Mouse (Mus musculus) inflammation-experienced regulatory T-cells, adult 6 months (primary cell): ENCODE results near the gene Car1. TPM values are rescaled to one million over a fixed set of nuclear protein-coding genes. Genes with fewer than 3 reads are reported as not detected.
"Not testable (repeated sequence)": the region's sequence is repeated elsewhere in the genome, so short reads cannot be mapped to it uniquely, and the experiment has no call there.

Experiments
- ATAC-seq: one replicate; pipeline ENCODE4 v1.8.0; 2017
- polyA plus RNA-seq, 3 experiments: library from polyadenylated mRNA; unstranded; fragments of 100-300 nt; shearing (Covaris generic); gene quantifications; one replicate each; pipeline ENCODE4 v1.2.1; 2017

Gene Car1
- polyA plus RNA-seq = not detected

DNA sequence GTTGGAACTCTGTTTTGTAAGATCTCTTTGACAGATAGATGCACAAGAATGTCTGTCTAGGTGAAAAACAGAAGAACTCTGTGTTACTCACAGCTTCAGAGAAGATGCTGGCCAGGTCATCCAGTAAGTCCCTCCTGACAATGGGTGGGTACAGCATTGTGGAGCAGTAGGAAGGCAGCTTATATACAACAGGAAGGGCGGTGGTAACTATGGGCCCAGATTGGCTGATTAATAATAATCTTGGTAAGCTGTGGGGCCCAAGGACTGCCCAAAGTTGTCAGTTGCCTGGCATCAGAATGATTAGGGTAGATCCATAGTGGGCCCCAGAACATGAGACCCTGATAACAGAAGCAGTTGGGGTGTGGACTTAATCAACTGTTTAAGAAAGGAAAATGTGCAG, at the start of gene Car1:
Gene Car1 (minus strand): TSS at position 158 of the 400 bp plus-strand sequence.
- no peak for ATAC-seq

DNA sequence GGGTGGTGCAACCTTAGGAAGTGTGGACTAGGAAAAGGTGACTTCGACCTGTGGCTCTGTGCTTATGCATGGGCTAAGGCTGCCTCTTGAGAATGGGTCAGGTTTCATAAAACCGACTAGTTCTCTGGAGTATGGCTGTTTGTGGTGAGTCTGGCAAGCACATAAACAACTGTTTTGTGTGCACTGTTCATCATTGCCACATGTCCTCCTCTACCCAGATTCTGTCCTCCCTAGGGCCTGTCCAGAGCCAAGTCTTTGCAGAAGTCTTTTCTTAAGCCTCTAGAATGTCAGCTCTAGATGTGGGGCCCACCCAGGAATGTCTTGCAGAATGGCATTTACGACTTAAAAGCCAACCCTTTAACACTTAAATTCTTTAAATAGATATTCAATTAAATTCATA, 49.7 kb upstream of the Car1 start:
- ATAC-seq = no peak

DNA sequence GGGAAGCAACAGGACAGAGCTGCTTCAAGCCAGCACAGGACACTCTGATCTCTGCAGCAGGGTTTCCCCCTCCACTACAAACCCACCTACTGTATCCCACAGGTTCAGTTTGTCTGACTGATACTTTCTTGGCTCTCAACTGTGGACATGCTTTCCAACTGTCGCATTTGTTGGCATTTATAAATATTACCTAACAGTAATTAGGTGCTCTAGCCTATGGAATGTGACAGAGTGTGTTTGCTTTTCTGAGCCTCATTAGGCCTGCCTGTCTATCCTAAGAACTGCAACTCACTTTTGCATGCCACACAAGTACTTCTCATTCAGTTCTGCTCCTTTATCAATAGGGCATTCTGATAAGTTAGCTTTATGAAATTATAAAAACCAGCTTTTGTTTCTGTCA, 46.3 kb upstream of the Car1 start:
- no peak for ATAC-seq

DNA sequence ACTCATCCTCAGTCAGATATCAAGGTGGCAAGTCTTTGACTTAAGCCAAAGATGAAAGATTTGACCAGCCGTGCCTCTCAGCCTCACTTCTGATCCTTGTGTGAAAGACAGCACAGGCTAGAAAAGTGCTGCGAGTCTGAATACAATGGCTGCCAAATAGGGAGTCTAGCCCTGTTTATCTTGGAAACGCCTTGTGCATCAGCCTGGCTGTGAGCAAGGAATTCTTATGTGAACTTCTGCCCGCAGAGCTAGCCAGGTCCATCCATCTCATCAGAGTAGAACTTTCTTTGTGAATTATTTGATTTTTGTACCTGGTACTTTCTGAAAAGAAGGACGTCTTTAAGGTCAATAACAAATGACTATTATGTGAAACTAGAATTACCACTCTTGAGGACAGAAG, 45.8 kb upstream of the Car1 start:
- no peak for ATAC-seq

DNA sequence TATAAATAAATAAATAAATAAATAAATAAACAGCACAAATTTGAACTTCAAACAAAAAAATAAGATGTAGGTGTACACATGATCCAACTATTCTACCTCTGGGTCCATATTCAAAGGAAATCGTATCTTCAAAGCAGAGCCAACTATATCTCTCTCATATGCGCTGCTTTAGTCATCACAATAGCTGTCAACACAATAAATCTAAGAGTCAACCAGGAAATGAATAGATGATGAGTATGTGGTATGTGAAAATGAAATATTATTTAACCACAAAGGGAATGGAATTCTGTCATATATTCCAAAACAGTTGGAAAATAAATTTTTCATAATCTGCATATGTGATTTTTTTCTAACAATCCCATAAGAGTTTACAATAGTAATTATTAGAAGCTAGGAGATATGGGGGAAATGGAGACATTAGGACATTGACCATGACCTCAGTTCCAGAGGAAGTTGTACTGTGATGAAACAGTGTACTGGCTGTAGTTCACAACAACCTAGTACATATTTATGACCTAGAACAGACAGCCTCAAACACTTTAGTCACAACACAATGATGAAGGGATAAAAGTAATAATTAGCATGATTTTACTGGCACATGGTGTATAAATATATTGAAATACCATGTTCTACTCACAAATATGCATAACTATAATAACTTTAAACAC, 40.6 kb upstream of the Car1 start:
- no peak for ATAC-seq

DNA sequence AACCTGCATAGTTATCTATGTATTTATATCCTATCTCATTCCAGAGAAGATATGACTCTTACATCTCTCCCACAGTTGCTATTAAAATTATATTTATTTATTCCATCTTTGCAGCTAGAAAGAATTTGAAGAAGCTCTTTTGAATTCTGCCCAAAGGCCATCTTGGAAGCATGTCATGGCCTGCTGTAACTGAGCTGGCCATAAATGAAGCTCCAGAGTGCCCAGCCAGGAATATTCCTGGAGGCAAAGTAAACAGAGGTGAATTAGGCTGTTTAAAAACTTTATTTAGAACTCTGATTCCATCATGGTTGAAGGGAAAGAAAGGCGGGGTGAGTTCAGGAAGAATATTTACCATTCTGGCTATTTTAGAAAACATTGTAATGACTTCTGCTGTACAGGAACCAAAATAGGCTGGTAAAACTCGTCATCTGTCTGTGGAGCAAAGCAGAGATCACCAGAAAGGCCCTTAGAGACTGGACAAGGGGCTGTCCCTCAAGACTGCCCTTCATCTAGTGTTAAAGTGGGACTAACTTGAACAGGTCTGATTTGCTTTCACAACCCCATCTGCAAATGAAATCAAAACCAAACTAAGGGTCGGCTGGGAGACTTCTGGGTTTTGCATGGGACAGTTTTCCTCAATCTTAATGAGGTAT, 31.4 kb upstream of the Car1 start:
- ATAC-seq = no peak

DNA sequence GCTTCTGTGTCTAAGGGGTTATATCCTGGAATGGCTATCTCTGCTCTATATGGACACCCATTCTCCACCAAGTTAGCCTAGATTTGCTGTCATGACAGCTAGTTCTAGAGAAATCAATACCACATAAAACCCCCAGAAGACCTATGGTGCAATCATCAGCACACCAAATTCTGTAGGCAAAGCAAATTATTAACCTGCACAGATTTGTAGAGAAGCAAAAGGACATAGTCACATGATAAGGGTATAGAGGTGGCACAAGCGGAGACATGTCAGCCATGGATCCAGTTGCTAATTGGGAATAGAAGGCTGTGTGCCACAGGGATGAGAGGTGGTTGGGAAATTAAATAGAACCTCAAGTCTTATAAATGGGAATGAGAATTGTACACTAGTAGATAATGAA, 30.8 kb upstream of the Car1 start:
- no peak for ATAC-seq

DNA sequence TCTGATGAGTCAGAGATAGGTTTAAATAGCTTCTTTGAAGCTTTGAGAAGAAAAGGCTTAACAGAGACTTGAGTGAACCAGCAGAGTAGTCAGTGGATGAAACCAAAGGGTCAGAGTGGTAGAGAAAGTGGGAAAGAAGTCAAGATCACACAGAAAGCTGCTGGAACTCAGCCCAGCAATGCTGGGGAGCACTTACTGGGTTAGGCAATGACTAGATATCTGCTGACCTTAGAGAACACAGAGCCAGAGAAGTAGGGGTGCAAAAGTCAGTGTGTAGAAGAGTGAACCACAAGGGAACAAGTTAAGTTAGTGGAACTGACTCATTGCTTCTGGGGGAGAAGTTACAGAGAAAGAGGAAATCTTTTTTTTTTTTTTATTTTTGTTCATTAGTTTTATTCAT, 24.6 kb upstream of the Car1 start:
- no peak for ATAC-seq

DNA sequence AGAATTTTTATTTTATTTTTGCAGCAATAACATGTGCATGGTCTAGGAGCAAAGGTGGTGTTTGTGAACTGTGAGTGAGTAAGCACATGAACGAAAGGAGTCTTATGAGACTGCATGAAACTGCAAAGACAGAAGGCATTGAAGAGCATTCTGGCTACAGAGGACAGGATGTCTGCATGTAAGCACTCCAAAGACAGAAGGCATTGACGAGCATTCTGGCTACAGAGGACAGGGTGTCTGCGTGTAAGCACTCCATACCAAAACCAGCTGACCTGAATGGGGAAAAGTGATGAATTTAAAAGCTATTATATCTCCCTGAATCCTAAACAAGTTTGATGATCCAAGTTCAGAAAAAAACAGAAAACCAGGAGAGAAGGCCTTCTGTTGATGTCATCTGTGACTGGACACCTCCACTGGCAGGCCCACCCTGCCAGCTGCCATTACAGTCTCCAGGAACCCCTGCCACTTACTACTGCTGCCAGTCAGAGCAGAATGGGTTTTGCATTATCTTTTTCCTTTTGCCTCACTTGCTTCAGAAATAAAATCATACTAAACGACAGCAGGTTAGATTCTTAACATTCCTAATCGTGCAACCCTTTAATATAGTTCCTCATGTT, 23.2 kb upstream of the Car1 start:
- ATAC-seq = no peak

DNA sequence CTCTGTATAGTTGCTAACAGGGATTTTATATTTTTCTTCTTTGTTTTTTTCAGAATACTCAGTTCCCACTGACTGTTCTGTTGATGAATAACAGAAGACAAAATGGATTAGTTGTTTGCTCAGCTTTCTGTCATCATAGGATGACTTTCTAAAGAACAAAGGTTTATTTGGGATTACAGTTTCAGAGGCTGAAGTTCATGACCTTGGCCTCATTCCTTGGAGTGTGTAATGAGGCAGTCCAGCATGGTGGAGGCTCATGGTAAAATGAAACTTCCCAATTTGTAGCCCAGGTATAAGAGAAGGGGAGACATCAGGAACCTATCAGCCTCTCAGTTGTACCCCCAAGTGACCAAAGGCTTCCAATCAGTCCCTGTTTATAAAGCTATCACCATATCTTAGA, 20.7 kb upstream of the Car1 start:
- no peak for ATAC-seq

DNA sequence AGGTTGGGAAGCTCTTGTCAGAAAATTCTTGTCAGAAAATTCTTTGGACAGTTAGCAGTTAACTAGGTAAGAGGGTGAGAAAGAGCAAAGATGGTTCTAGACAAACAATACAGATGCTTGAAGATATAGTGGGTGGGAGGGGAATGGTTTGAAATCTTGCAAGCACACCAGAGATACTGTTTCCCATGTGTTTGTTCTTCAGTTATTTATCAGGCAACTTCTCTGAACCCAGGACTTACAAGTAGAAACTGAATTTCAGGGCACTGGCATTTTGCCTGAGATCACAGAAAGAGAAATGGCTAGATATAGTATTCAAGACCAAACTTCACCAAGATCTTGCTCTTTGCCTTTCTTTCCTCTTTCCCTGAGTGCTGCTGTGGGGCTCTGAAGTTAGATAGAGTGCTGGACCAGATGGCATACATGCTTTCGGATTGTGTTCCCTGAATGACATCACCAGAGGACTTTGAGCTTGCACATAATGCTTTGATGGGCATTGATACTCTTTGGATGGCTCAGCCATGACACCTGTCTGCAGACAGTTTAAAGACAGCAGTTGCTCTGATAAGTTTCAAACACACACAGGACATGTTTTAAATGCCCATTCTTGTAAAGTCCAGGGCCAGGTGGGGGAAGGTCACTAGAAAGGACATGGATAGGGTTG, 11.8 kb upstream of the Car1 start:
- ATAC-seq = no peak

DNA sequence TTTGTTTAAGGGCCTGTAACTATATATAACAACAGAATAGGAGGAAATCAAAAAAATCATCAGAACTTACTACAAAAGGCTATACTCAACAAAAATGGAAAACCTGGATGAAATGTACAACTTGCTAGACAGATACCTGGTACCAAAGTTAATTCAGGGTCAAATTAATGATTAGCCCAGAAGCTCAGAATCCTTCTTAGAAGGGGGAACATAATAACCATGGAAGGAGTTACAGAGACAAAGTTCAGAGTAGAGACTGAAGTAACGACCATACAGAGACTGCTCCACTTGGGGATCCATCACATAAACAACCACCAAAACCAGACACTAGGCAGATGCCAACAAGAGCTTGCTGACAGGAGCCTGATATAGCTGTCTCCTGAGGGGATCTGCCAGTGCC, 7.2 kb upstream of the Car1 start:
- ATAC-seq = not testable (repeated sequence)

DNA sequence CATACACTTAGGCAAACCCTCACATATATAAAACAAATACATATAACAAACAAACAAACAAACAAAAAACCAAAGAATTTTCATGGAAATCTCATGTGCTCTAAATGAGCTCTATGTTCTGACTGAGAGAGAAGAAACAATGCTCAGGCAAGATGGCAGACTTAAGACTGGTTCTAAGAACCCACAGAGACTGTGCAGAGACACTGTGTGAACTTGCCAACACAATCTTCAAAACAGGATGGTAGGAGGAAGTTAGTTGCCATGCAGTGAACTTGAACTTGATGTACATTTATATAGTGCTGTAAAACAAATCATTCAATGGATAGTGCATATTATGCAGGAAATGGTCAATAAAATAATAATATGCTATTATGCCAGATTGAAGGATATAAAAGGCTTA, 1.5 kb downstream of the Car1 start:
- no peak for ATAC-seq

DNA sequence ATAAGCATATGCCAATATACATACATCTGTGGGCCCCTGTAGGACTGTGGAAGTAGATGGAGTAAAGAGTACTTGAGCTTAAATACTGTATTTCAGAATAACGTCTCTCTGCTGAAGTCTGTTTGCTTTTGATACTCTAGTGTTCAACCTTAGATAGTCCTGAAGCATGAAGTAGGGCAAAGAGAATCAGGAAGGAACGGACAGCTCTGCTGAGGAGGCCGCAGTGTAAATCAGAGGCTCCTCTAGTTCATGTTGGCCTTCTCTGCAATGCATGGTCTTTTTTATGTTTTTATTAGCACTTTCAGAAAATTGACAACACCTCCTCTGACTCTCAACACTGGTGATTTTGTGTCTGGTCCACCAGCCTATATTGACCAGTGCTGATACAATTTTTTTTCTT, 2.2 kb downstream of the Car1 start:
- no peak for ATAC-seq

DNA sequence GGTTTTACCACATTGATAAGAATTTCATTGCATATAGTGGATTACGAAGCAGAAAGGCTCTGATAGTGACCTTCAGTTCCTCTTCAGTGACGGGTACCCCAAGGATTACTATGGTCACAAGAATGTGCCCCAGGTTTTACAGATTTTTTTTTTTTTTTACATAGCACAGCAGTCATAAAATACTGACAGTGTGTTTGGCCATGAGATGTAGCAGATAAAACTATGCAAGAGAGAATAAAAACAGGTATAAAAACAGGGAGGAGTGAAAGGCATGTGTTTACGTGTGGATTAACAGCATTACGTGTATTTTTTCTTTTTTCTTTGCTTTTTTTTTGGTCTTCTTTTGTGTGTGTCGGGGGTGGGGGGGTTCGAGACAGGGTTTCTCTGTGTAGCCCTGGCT, 3.3 kb downstream of the Car1 start:
- ATAC-seq = no peak

DNA sequence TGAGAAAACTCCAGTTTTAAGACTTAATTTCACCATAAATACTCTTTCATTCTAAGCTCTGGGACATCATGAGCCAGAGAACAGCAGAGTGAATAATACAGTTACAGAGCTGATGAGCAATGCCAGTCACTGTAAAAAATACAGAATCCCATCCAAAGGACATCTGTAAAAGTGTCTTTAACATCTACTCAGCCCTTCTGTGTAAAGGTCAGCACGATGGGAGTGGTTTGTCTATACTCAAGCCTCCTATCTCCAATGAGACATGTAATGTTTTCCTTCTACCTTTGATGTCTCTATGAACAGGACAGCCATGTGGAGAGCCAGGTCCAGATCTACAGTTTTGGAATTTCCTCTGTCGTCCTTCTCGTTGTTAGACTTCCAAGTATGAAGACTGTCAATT, 11.1 kb downstream of the Car1 start:
- no peak for ATAC-seq

DNA sequence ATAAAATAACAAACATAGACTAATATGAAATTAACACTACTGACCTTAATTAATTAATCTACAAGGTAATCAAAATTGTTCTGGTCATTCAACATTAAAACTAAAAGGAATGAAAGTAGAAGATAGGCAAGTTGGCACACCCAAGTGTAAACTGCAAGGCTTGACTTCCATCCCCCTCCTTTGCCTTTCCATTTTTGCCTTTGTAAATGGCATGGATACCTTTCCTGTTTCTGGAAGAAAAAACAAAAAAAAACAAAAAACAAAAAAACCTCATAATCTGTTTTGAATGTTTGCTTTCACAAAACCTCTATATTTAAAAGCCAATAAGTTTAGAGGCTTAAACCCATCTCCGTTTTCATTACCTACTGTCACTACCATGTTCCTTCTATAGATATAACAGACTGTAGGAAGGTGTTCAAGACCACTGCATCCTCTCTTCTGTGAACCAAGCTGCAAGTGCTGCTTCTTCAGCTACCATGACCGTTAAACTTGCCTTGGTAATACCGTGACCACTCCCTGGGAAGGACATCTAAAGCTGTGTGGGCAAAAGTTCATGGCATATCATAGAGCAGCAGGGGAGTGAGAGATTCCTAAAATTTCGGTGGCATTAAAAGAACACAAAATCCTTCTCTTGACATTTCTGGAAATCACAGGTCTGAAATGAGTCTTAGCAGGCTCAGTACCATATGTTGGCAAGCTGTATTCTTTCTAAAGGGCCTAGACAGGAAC, 12.7 kb downstream of the Car1 start:
- no peak for ATAC-seq

DNA sequence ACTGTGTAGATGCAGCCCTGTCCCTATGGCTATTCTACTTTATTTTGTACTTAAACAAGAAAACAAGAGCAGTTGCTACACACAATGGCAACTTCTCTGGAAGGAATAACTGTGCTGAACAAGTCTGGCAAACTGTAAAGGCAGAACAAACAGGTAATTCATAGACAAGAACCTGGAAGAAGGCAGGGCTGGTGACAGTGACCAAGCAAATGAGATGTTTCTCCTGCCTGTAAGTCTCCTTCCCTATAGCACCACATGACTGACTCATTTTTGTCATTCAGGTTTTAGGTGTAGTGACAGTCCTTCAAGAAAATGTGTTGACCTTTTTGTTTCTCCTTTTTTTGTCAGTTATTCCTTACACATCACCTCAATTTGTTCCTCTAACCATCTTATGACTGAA, 16.1 kb downstream of the Car1 start:
- no peak for ATAC-seq

DNA sequence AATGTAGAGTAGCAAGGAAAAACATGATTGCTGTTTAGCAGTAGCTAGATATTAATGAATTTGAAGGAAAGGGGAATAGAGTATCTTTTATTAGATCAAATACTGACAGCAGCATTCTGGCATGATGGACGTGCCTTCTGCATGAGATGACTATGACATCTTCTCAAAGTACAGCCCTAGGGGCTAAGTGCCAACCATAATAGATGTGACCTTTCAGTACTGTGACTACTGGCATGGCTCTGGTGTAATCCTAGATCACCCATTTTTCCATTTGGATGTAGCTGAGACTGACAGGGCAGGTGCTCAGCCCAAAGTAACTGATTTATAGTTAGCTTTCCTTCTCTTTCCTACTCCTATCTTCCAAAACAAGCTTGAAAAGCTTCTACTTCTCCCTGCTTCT, 20.6 kb downstream of the Car1 start:
- ATAC-seq = no peak

DNA sequence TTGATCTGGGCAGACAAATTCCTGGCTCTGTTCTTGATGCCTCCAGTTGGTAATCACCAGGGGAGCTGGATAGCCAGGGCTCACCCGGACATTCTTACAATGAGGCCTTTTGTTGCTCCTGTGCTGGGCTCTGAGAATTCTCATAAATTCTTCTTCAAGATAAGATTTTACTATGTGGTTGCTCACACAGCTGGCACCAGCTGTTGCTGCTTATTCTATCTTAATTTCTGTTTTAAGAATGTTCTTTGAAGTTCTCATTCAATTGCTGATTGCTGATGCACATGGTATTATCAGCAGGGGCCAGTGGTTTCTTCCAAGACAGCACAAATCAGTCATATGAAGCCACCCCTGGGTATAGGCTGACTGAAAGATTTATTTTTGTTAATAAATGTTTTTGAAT, 21.0 kb downstream of the Car1 start:
- no peak for ATAC-seq

DNA sequence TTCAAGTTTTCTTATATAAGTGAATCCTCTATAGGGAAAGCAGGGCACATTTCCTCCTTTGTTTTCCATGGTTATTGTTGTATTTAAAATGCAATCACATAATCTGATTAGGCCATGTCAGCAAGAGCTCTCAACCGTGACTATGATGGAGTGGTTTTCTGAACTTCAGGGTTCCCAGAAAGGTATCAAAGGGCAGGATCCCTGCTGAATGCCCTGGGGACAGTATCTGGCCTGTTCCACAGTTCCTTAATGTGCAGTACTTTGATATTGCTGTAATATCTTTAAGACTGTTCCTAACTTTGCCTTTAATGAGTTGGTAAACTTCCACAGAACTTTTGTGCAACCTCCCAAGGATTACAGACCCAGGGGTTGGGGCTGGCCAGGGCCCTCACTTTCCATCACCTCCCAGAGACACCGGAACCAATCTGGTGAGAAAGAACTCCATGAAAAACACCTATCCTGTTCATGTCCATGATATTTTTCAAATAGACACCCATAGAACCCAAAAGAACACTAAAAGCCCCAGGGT, 21.6 kb downstream of the Car1 start:
- ATAC-seq = no peak

DNA sequence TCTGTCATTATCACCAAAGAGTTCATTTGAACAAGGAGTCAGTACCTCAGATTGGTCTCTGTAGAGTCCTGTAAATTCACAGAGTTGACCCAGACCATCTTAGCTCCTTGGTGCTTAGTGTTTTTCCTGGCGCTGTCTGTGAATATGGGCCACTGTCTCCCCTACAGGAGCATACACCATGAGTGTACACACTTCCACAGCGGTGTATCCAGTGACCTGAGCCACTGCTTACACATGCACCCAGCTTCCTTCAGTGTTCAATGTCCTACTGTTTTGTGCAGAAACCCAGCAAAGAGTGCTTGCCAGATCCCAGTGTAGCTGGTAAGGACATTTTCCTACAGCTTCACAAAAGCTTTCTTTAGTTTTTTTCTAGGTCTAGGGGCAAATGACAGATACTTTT, 22.8 kb downstream of the Car1 start:
- no peak for ATAC-seq

DNA sequence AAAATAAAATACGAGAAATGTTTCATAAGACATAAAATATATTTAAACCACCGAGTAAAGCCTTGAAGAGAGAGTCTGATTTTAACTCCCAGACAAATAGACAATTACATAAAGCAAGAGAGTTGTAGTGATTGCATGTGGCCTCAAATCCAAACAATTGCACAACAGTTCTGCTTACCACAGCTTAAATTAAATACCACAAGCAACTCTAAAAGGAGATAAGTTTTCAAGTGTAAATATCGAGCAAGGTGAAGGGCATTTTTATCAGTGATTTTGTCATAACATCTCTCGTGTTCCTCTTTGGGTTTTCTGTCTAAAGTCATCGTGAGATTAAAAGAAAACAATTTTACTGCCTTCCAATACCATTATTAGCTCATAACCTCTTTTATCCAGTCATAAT, 25.0 kb downstream of the Car1 start:
- not testable (repeated sequence) for ATAC-seq
